Mouse (Mus musculus): ENCODE measurements around the gene Cc2d1a. TPM values are rescaled to one million over a fixed set of nuclear protein-coding genes. Genes with fewer than 3 reads are reported as not detected.

Gene Cc2d1a
- total RNA-seq, 1 experiment: 17.7 TPM

DNA sequence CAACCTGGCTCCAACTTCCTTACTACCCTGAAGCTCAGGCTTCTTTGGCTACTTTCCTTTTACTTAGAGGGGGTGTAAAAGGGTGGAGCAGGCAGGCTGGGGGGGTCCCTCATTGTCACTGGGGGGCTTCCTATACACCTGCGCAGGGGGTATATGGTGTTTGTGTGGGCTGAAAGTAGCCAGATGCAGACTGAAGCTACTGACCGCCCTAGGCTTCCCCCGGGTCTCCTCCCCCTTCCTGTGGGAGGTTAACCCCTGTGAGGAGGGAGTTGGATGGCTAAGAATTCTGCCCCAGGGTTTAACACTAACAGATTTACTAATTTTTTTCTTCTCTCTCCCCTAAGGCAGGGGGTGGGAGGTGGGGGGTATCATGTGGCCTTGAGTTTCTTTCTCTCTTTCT is 28.8 kb upstream of the Cc2d1a start:
- Histone ChIP-seq H3K36me3 (ENCODE audit: control insufficient read depth, insufficient read depth, low read length, poor library complexity, severe bottlenecking) (peaks cover 25% of the 10 kb centered on the region), H3K4me3 (ENCODE audit: insufficient read depth in 1 of 2, low read depth in 1 of 2, low read length in 2 of 2, poor library complexity in 1 of 2, severe bottlenecking in 1 of 2) (no peak overlapping the region), H3K27ac (ENCODE audit: insufficient read depth, low read depth, low read length, poor library complexity, severe bottlenecking) (peak overlapping the region; percentile 14; the same call in 1 of the 2 replicates), H3K4me1 (ENCODE audit: control insufficient read depth in 2 of 2, insufficient read depth in 2 of 2, low read length in 2 of 2, poor library complexity in 1 of 2) (peaks cover 18 to 38% of the 10 kb centered on the region in 2 experiments), H3K9ac (ENCODE audit: insufficient read depth, low read depth, low read length, poor library complexity, severe bottlenecking) (peak overlapping the region; percentile 7; the same call in 1 of the 2 replicates), H3K9me3 (ENCODE audit: control insufficient read depth, insufficient read depth, low read depth, low read length) (no peaks in the 10 kb centered on the region)
- DNase-seq (ENCODE audit: low read depth, low spot score): no peak
- in situ Hi-C loops (cut with MboI; ENCODE audit: low sequenced_read_pairs in 2 of 2, unreplicated experiment in 2 of 2): no loop called here
- TF ChIP-seq CHD2 (IDR thresholded peaks at IDR 0.05; ENCODE audit: low read depth, low read length) (no peak), HCFC1 (IDR thresholded peaks at IDR 0.05; ENCODE audit: borderline replicate concordance, insufficient read depth, low read length) (no peak), MAFK (IDR thresholded peaks at IDR 0.05; ENCODE audit: insufficient read depth, low read depth, low read length) (no peak), ZC3H11A (IDR thresholded peaks at IDR 0.05; ENCODE audit: borderline replicate concordance, low read depth, low read length) (no peak), ZNF384 (IDR thresholded peaks at IDR 0.05; ENCODE audit: low read depth, low read length) (no peak)

- H3K9ac ChIP-seq (ENCODE audit: insufficient read depth, low read depth, low read length, poor library complexity, severe bottlenecking): no peak overlapping the region
- in situ Hi-C loops (cut with MboI; ENCODE audit: low sequenced_read_pairs in 2 of 2, unreplicated experiment in 2 of 2): no loop called here
- H3K4me1 ChIP-seq (ENCODE audit: control insufficient read depth in 2 of 2, insufficient read depth in 2 of 2, low read length in 2 of 2, poor library complexity in 1 of 2): peaks cover 7 to 22% of the 10 kb centered on the region in 2 experiments
- no peaks in the 10 kb centered on the region for H3K9me3 ChIP-seq (ENCODE audit: control insufficient read depth, insufficient read depth, low read depth, low read length)
- no peak overlapping the region for H3K4me3 ChIP-seq (ENCODE audit: insufficient read depth in 1 of 2, low read depth in 1 of 2, low read length in 2 of 2, poor library complexity in 1 of 2, severe bottlenecking in 1 of 2)
- peaks cover 29% of the 10 kb centered on the region for H3K36me3 ChIP-seq (ENCODE audit: control insufficient read depth, insufficient read depth, low read length, poor library complexity, severe bottlenecking)
- H3K27ac ChIP-seq (ENCODE audit: insufficient read depth, low read depth, low read length, poor library complexity, severe bottlenecking): no peak overlapping the region
- DNase-seq (ENCODE audit: low read depth, low spot score): no peak
- TF ChIP-seq HCFC1 (IDR thresholded peaks at IDR 0.05; ENCODE audit: borderline replicate concordance, insufficient read depth, low read length): no peak
- TF ChIP-seq MAFK (IDR thresholded peaks at IDR 0.05; ENCODE audit: insufficient read depth, low read depth, low read length): no peak
- no peak for TF ChIP-seq CHD2 (IDR thresholded peaks at IDR 0.05; ENCODE audit: low read depth, low read length)
- TF ChIP-seq ZNF384 (IDR thresholded peaks at IDR 0.05; ENCODE audit: low read depth, low read length): no peak
- no peak for TF ChIP-seq ZC3H11A (IDR thresholded peaks at IDR 0.05; ENCODE audit: borderline replicate concordance, low read depth, low read length)
These were observed 26.1 kb upstream of the Cc2d1a start for GRCm38 (mm10) chr8:84173861-84174260.

- TF ChIP-seq ZNF384 (IDR thresholded peaks at IDR 0.05; ENCODE audit: low read depth, low read length): no peak
- no peak for TF ChIP-seq ZC3H11A (IDR thresholded peaks at IDR 0.05; ENCODE audit: borderline replicate concordance, low read depth, low read length)
- no peak for TF ChIP-seq HCFC1 (IDR thresholded peaks at IDR 0.05; ENCODE audit: borderline replicate concordance, insufficient read depth, low read length)
- TF ChIP-seq MAFK (IDR thresholded peaks at IDR 0.05; ENCODE audit: insufficient read depth, low read depth, low read length): no peak
- no peak for TF ChIP-seq CHD2 (IDR thresholded peaks at IDR 0.05; ENCODE audit: low read depth, low read length)
- Histone ChIP-seq H3K4me1 (ENCODE audit: control insufficient read depth in 2 of 2, insufficient read depth in 2 of 2, low read length in 2 of 2, poor library complexity in 1 of 2) (peaks cover 0 to 6% of the 10 kb centered on the region in 2 experiments; a peak in 1 of 4 replicates), H3K36me3 (ENCODE audit: control insufficient read depth, insufficient read depth, low read length, poor library complexity, severe bottlenecking) (peaks cover 28% of the 10 kb centered on the region), H3K9me3 (ENCODE audit: control insufficient read depth, insufficient read depth, low read depth, low read length) (no peaks in the 10 kb centered on the region), H3K27ac (ENCODE audit: insufficient read depth, low read depth, low read length, poor library complexity, severe bottlenecking) (no peak overlapping the region), H3K4me3 (ENCODE audit: insufficient read depth in 1 of 2, low read depth in 1 of 2, low read length in 2 of 2, poor library complexity in 1 of 2, severe bottlenecking in 1 of 2) (no peak overlapping the region), H3K9ac (ENCODE audit: insufficient read depth, low read depth, low read length, poor library complexity, severe bottlenecking) (no peak overlapping the region)
- in situ Hi-C loops (cut with MboI; ENCODE audit: low sequenced_read_pairs in 2 of 2, unreplicated experiment in 2 of 2): no loop called here
- no peak for DNase-seq (ENCODE audit: low read depth, low spot score)
These were observed 22.4 kb upstream of the Cc2d1a start for GRCm38 (mm10) chr8:84170096-84170495.

- no peak for DNase-seq (ENCODE audit: low read depth, low spot score)
- Histone ChIP-seq H3K9me3 (ENCODE audit: control insufficient read depth, insufficient read depth, low read depth, low read length) (no peaks in the 10 kb centered on the region), H3K36me3 (ENCODE audit: control insufficient read depth, insufficient read depth, low read length, poor library complexity, severe bottlenecking) (peaks cover 15% of the 10 kb centered on the region), H3K27ac (ENCODE audit: insufficient read depth, low read depth, low read length, poor library complexity, severe bottlenecking) (no peak overlapping the region), H3K9ac (ENCODE audit: insufficient read depth, low read depth, low read length, poor library complexity, severe bottlenecking) (no peak overlapping the region), H3K4me3 (ENCODE audit: insufficient read depth in 1 of 2, low read depth in 1 of 2, low read length in 2 of 2, poor library complexity in 1 of 2, severe bottlenecking in 1 of 2) (no peak overlapping the region), H3K4me1 (ENCODE audit: control insufficient read depth in 2 of 2, insufficient read depth in 2 of 2, low read length in 2 of 2, poor library complexity in 1 of 2) (peaks cover 0 to 5% of the 10 kb centered on the region in 2 experiments; a peak in 1 of 4 replicates)
- in situ Hi-C loops (cut with MboI; ENCODE audit: low sequenced_read_pairs in 2 of 2, unreplicated experiment in 2 of 2): no loop called here
- TF ChIP-seq MAFK (IDR thresholded peaks at IDR 0.05; ENCODE audit: insufficient read depth, low read depth, low read length) (no peak), ZNF384 (IDR thresholded peaks at IDR 0.05; ENCODE audit: low read depth, low read length) (no peak), HCFC1 (IDR thresholded peaks at IDR 0.05; ENCODE audit: borderline replicate concordance, insufficient read depth, low read length) (no peak), CHD2 (IDR thresholded peaks at IDR 0.05; ENCODE audit: low read depth, low read length) (no peak), ZC3H11A (IDR thresholded peaks at IDR 0.05; ENCODE audit: borderline replicate concordance, low read depth, low read length) (no peak)
These were observed 20.0 kb upstream of the Cc2d1a start for GRCm38 (mm10) chr8:84167696-84168095.

Measured in ES-E14 (cell line).